Mouse (Mus musculus) colon, adult 2 months (tissue): ENCODE data around the gene Slc11a1. TPM values are rescaled to one million over a fixed set of nuclear protein-coding genes. Genes with fewer than 3 reads are reported as not detected.

ENCODE experiments used
- polyA plus RNA-seq: library from polyadenylated mRNA; depleted of rRNA; stranded (reverse); fragments of >200 nt; gene quantifications from 2 replicates; pipeline ENCODE4 v1.2.3, GENCODE M21; 2012; rRNA removed

Gene Slc11a1
- polyA plus RNA-seq, result 24.8 and 26.6 TPM in 2 replicates

GRCm38 (mm10) chr1:74374980-74375379, at the start of gene Slc11a1:
TSS of gene Slc11a1 (plus strand) at chr1:74375195.

GRCm38 (mm10) chr1:74361812-74362211, 13.2 kb upstream of the Slc11a1 start, which contains the start of gene Catip:
TSS of gene Catip (plus strand) at chr1:74362108.

DNA sequence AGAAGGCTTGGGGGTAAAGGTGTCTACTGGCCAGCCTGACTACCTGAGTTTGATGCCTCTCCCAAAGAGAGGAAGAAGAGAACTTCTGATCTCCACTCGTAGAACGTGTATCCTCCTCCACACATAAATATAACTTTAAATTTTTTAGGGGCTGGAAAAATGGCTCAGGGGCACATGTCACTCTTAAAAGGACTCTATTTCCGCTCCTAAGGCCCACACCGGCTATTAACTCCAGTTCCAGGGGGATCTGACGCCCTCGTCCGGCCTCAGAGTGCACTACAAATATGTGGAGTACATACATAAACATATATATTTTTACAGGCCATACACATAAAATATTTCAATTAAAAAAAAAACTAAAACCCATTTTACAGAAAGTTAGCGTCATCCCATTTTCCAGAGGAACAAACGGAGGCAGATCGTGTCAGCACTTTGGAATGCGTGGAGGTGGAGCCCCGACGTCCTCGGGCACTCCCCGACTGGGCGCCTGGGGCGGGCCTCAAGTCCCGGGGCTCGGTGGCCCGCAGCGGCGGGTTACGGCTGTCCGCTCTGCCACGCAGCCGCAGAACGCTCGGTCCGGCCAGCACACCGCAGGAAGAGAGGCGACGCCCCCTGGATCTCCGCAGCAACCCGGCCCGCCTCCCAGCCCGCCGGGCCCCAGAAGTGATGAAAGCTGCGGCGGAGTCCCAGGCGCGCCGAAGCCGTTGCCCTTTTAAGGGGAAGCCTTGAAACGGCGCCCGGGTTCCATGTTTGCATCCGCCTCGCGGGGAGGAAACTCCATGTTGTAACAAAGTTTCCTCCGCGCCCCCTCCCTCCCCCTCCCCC, 16.1 kb downstream of the Slc11a1 start, which contains the start of gene Ctdsp1:
Ctdsp1 (plus strand) TSS at position 586 of the 825 bp plus-strand sequence.

GRCm38 (mm10) chr1:74408589-74409504, 33.9 kb downstream of the Slc11a1 start, which contains the start of gene Vil1:
TSS of gene Vil1 (plus strand) at chr1:74409376.

Other genes starting within 250 kb of the Slc11a1 start
- gene Rufy4, start 249.7 kb upstream of the Slc11a1 start, polyA plus RNA-seq, result 0.10 and 0.21 TPM in 2 replicates
- gene Cxcr2, start 221.2 kb upstream of the Slc11a1 start, polyA plus RNA-seq, result 0.06 and 0.07 TPM in 2 replicates
- not detected in 2 replicates for gene Cxcr1, start 180.6 kb upstream of the Slc11a1 start, polyA plus RNA-seq
- gene Arpc2, start 139.1 kb upstream of the Slc11a1 start, polyA plus RNA-seq, result 211 and 224 TPM in 2 replicates
- gene Gpbar1, start 96.6 kb upstream of the Slc11a1 start, polyA plus RNA-seq, result 5.9 and 7.2 TPM in 2 replicates
- gene Aamp, start 90.5 kb upstream of the Slc11a1 start, polyA plus RNA-seq, result 143 and 167 TPM in 2 replicates
- 74.0 and 103 TPM in 2 replicates for gene Pnkd, start 90.3 kb upstream of the Slc11a1 start, polyA plus RNA-seq
- gene Tmbim1, start 69.6 kb upstream of the Slc11a1 start, polyA plus RNA-seq, result 547 and 710 TPM in 2 replicates
- gene Catip, start 13.1 kb upstream of the Slc11a1 start, polyA plus RNA-seq, result 0.74 and 0.82 TPM in 2 replicates
- gene Ctdsp1, start 16.3 kb downstream of the Slc11a1 start, polyA plus RNA-seq, result 118 and 150 TPM in 2 replicates
- gene Vil1, start 34.2 kb downstream of the Slc11a1 start, polyA plus RNA-seq, result 160 and 174 TPM in 2 replicates
- gene Cnot9, start 130.9 kb downstream of the Slc11a1 start, polyA plus RNA-seq, result 15.5 and 16.0 TPM in 2 replicates
- gene Plcd4, start 167.7 kb downstream of the Slc11a1 start, polyA plus RNA-seq, result 0.39 and 0.48 TPM in 2 replicates
- gene Usp37, start 169.1 kb downstream of the Slc11a1 start, polyA plus RNA-seq, result 2.5 and 3.0 TPM in 2 replicates
- gene Zfp142, start 213.1 kb downstream of the Slc11a1 start, polyA plus RNA-seq, result 10.1 and 10.3 TPM in 2 replicates
- gene Bcs1l, start 213.1 kb downstream of the Slc11a1 start, polyA plus RNA-seq, result 11.6 and 12.0 TPM in 2 replicates
- gene Rnf25, start 226.2 kb downstream of the Slc11a1 start, polyA plus RNA-seq, result 31.5 and 35.7 TPM in 2 replicates
- 1.9 and 4.1 TPM in 2 replicates for gene Stk36, start 226.2 kb downstream of the Slc11a1 start, polyA plus RNA-seq